In the genomic region with DNA sequence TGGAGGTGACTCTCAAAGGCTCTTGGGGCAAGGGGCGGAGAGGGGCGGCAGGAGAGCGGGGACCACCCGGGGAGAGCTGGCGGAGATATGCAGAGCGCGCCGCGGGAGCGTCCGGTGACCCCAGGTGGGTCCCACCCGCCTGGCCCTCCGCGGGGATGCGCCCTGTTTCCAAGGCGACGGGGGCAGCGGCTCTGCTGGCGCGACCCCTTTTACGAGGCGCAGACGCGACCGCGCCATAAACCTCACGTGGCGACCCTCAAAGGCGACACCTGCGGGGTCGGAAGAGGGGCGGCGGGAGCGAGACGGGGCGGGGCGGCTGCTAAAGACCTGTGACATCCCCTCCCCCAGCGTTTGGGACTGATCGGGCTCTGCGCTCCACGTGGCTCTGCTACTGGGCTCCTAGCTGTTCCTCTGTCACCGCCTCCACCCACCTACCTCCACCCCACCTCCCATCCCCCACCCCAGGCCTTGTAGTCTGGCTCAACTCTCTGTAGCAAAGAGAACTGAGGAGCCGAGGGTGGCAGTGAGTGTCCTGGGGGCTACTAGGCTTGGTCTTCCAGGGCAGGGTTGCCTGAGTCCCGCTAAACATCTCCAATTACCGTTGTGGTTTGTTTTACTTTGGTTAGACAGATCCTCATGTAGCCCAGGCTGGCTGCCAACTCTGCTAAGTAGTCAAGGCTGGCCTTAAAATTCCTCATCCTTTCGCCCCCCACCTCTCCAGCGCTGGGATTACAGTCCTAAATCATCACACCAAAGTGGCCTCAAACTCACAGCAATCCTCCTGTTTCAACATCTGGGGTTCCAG, we compare ENCODE assay signal across 10 mouse cellular contexts. TPM values are rescaled to one million over a fixed set of nuclear protein-coding genes. Genes with fewer than 3 reads are reported as not detected.
DNase-seq lines count a peak whose midpoint lies in the region; ATAC-seq and TF ChIP-seq lines count a peak whose summit lies in the region.
"Had no signal": no experiment of that assay in that cellular context is flagged by ENCODE, and none has a peak within 500 bp of the region (broad histone marks: within the 10 kb centered on the region; RNA-seq: fewer than 3 reads in every experiment).

No protein-coding gene starts in this region.

- intact Hi-C loops in gastrocnemius, adult 2 months (cut with DNase I), result no loop called here
- intact Hi-C loops in gastrocnemius, postnatal 36 days (cut with DNase I), result no loop called here

- WGBS in hindbrain, embryonic 15.5 days, result 2% methylated on average over 46 of the region's 47 CpGs
- 3% methylated on average over 36 of the region's 47 CpGs for WGBS in midbrain, embryonic 15.5 days

- H3K27me3 ChIP-seq in hindbrain, embryonic 15.5 days, result peaks cover 49% of the 10 kb centered on the region
- peaks cover 18% of the 10 kb centered on the region for H3K27me3 ChIP-seq in midbrain, embryonic 15.5 days (replicated peaks)

- no peaks in the 10 kb centered on the region for H3K36me3 ChIP-seq in hindbrain, embryonic 15.5 days
- H3K36me3 ChIP-seq in midbrain, embryonic 15.5 days (replicated peaks), result no peaks in the 10 kb centered on the region

- no peak for DNase-seq in gastrocnemius, adult 2 months
- no peak for DNase-seq in gastrocnemius, postnatal 4 days (ENCODE audit: low spot score in 2 of 2)
- DNase-seq in ZHBTc4 (ENCODE audit: low read depth, low spot score), result peak; percentile 99
- DNase-seq in gastrocnemius, postnatal 36 days, result no peak
- DNase-seq in frontal cortex, postnatal 14 days (ENCODE audit: low spot score in 2 of 2), result no peak
- no peak for DNase-seq in layer of hippocampus, postnatal 25 days (ENCODE audit: extremely low spot score in 1 of 2, low spot score in 1 of 2)

- TF ChIP-seq CTCF in gastrocnemius, adult 2 months (IDR thresholded peaks at IDR 0.05), result no peak

- H3K9ac ChIP-seq in hindbrain, embryonic 15.5 days, result peak overlapping the region; percentile 29; the same call in 1 of the 2 replicates
- peak overlapping the region; percentile 36; the same call in 1 of the 2 replicates for H3K9ac ChIP-seq in midbrain, embryonic 15.5 days

- H3K9me3 ChIP-seq in hindbrain, embryonic 15.5 days, result no peaks in the 10 kb centered on the region
- H3K9me3 ChIP-seq in midbrain, embryonic 15.5 days, result no peaks in the 10 kb centered on the region
- H3K9me3 ChIP-seq: megakaryocyte, embryonic 14.5 days had no signal

- H3K4me1 ChIP-seq in hindbrain, embryonic 15.5 days (replicated peaks), result peaks cover 29% of the 10 kb centered on the region
- peaks cover 30% of the 10 kb centered on the region for H3K4me1 ChIP-seq in midbrain, embryonic 15.5 days

- peak; percentile 39; the same call in 1 of the 2 replicates for ATAC-seq in hindbrain, embryonic 15.5 days (ENCODE audit: low FRiP score, low read depth)
- ATAC-seq in midbrain, embryonic 15.5 days (replicated peaks), result no peak; the same call in 1 of the 2 replicates

- H3K4me3 ChIP-seq in gastrocnemius, adult 2 months, result peak overlapping the region; percentile 19; the same call in 1 of the 2 replicates
- H3K4me3 ChIP-seq in hindbrain, embryonic 15.5 days, result peak overlapping the region; percentile 40
- H3K4me3 ChIP-seq in midbrain, embryonic 15.5 days, result peak overlapping the region; percentile 38
- H3K4me3 ChIP-seq: megakaryocyte, embryonic 14.5 days had no signal

- H3K4me2 ChIP-seq in hindbrain, embryonic 15.5 days, result peak overlapping the region; percentile 91
- H3K4me2 ChIP-seq in midbrain, embryonic 15.5 days, result peak overlapping the region; percentile 80

- no peak overlapping the region for H3K27ac ChIP-seq in gastrocnemius, adult 2 months
- no peak overlapping the region for H3K27ac ChIP-seq in hindbrain, embryonic 15.5 days (replicated peaks)
- no peak overlapping the region for H3K27ac ChIP-seq in midbrain, embryonic 15.5 days

RNA-seq across cellular contexts. Expression of gene Epha2, which starts 9.3 kb away (rescaled TPM):
- total RNA-seq in gastrocnemius, adult 2 months (2021), result 1 to 10 TPM; 1.8 to 2.6 TPM
- 1 to 10 TPM; 3.7 to 4.7 TPM for total RNA-seq in gastrocnemius, postnatal 4 days (2021)
- polyA plus RNA-seq in hindbrain, embryonic 15.5 days (2015; fragmentation: Nextera tagmentation; extraction: Ambion mirVana), result 1.4 and 1.5 TPM in 2 replicates
- 1.6 and 1.7 TPM in 2 replicates for polyA plus RNA-seq in midbrain, embryonic 15.5 days (2015; fragmentation: Nextera tagmentation; extraction: Ambion mirVana)
- total RNA-seq in gastrocnemius, postnatal 36 days (2021), result 1 to 10 TPM; 2.4 to 2.6 TPM
- 1 to 10 TPM in 1 of 2 experiments, under 1 TPM in 1; 0.99 to 1.4 TPM for total RNA-seq in layer of hippocampus, postnatal 25 days (2021)

RNA-seq across cellular contexts. Expression of gene Arhgef19, which starts 52.5 kb away (rescaled TPM):
- under 1 TPM; 0.31 to 0.33 TPM for total RNA-seq in gastrocnemius, adult 2 months (2021)
- 1 to 10 TPM; 3.0 to 4.7 TPM for total RNA-seq in gastrocnemius, postnatal 4 days (2021)
- 1.5 and 1.7 TPM in 2 replicates for polyA plus RNA-seq in hindbrain, embryonic 15.5 days (2015; fragmentation: Nextera tagmentation; extraction: Ambion mirVana)
- polyA plus RNA-seq in midbrain, embryonic 15.5 days (2015; fragmentation: Nextera tagmentation; extraction: Ambion mirVana), result 1.0 and 1.7 TPM in 2 replicates
- under 1 TPM; 0.26 to 0.69 TPM for total RNA-seq in gastrocnemius, postnatal 36 days (2021)
- total RNA-seq in layer of hippocampus, postnatal 25 days (2021), result 10 to 100 TPM; 15.1 to 21.6 TPM
- total RNA-seq: common myeloid progenitor, adult 5-6 weeks had no signal
